Mouse (Mus musculus) heart, postnatal 10 days (tissue): ENCODE measurements around the gene Taar4. TPM values are rescaled to one million over a fixed set of nuclear protein-coding genes. Genes with fewer than 3 reads are reported as not detected.

Experiments
- DNase-seq, 2 experiments: peaks; one replicate each; pipeline ENCODE4 v3.0.0; 2021
- intact Hi-C: fragments of 180-260 bp; cut with DNase I; formaldehyde crosslinking; loops from one replicate; pipeline ENCODE4 v1.15.1; 2025
- total RNA-seq, 2 experiments: library from RNA; stranded (reverse); gene quantifications; 2 replicates each; pipeline ENCODE4 v1.2.3; 2021

Gene Taar4
- not detected for total RNA-seq

DNA sequence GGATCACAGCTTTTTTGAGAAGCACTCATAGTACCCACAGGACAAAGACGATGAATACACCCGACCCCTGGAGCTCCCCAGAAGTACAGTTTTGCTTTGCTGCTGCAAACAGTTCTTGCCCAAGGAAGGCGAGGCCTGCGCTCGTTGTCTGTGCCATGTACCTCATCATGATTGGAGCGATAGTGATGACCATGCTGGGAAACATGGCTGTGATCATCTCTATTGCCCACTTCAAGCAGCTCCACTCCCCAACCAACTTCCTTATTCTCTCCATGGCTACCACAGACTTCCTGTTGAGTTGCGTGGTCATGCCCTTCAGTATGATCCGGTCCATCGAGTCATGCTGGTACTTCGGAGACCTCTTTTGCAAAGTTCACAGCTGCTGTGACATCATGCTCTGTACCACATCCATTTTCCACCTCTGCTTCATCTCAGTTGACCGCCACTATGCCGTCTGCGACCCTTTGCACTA lies at the start of gene Taar4:
Taar4 (plus strand) TSS at position 51 of the 472 bp plus-strand sequence.
- intact Hi-C loops: no loop called here
- no peak for DNase-seq

DNA sequence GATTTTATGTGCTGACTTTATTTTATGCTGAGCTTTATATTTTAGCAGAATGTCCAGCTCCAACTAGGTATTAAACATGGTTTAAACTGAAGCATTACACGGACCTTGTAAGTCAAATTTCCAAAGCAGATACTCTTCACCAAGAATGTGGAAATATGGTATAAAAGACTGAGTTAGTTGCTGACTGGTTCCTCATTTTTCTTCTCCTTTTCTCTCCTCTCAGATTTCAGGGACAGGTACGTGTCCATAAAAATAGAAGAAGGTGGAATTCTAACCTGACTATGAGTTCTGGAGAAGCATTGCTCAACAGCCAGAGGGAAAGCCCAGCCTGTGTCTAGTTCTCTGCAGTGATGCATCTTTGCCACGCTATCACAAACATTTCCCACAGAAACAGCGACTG lies 40.2 kb upstream of the Taar4 start, which contains the start of gene Taar1:
Taar1 (plus strand) TSS at position 301 of the 400 bp plus-strand sequence.
- intact Hi-C loops: no loop called here

DNA sequence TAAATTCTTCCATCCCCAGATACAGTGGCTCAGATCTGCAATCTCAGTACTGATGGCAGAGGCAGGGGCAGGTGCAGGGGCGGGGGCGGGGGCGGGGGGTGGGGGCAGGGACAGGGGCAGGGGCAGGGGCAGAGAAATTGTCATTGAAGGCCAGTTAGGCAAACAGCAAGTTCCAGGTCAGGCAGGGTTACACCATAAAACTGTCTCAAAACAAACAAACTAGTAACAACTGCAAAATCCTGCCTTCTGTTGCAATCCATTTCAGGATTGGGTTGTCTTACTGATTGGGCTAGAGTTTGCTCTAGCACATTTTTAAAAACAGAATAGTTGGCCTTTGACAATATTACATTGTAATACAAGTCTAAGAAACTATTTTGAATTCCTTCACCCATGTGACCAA lies 37.8 kb upstream of the Taar4 start:
- intact Hi-C loops: no loop called here
- no peak for DNase-seq

More for the DNA sequence above, 40.2 kb upstream of the Taar4 start, which contains the start of gene Taar1:
- no peak for DNase-seq

DNA sequence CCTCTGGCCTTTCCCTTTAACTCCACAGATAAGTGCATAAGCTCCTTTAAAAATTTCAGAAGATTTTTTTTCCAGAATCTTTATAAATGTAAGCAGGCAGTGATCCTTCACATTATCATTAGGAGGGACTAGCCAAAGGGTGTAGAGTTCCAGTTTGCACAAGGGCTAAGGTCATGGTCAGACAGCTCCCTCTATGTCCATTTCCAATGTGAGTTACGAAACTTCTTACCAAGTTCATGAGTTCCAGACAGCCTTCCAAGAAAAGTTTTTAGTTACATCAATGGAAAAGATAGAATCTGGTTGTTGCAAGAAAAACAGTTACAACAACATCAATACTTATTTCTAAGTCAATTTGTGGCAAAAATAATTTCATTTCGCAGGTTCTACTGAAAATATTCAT lies 36.4 kb upstream of the Taar4 start:
- intact Hi-C loops: no loop called here
- DNase-seq: no peak

GRCm38 (mm10) chr10:23937613-23938012 lies 22.7 kb upstream of the Taar4 start:
- intact Hi-C loops: no loop called here

DNA sequence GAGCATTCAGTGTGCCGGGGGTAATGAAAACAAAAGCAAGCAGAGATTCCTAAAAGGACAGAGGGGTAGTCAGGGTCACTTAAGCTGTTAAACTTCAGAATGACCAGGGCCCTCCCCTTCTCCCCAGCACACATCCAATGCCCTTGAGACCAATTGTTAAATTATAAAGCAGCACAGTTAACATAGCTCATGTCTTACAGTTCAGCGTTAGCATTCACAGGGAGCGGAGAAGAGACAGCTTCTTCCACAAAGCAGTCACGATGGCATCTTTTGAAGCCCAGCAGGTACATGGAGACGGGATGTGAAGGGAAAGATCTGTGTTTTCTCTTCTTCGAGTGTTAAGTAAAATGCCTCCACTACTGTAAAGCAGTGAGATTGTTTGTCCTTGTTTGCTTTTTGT lies 22.0 kb upstream of the Taar4 start, which contains the start of gene Taar2:
Taar2 (plus strand) TSS at position 261 of the 400 bp plus-strand sequence.
- no peak for DNase-seq
- intact Hi-C loops: no loop called here

More at GRCm38 (mm10) chr10:23937613-23938012, 22.7 kb upstream of the Taar4 start:
- no peak for DNase-seq

DNA sequence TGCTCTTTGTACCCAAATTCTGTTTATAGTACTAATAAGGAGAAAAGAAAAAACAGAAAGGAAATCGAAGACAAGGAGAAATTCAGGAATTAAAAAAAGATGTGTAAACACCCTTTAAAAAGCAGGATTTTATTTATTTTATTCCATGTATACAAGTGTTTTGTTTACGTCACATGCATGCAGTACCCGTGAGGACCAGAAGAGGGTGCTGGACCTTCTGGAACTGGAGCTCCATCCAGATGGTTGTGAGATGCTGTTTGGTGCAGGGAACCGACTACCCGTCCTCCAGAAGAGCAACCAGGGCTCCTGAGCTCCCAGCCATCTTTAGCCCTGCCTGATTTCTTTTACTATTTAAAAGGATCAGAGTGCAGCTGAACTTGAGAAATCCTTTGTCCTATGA lies 17.8 kb upstream of the Taar4 start:
- intact Hi-C loops: no loop called here
- DNase-seq: no peak

DNA sequence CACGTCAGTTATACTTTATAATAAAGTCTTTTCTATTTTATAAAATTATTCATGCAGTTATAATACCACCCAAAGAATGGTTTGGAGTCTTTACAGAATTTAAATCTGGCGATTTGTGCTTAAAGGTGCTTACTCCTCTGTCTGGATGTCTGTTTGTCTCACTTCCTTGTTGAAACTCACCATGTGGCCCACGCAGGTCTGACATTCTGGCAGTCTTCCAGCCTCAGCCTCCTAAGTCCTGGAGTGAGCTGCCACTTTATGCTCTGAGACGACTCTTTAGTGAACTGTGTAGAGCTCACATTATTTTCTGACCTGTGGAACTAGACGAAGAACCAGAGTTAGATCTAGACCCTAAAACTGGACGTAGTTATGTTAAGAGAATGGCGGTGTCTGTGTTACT lies 12.3 kb upstream of the Taar4 start:
- no peak for DNase-seq
- intact Hi-C loops: no loop called here

DNA sequence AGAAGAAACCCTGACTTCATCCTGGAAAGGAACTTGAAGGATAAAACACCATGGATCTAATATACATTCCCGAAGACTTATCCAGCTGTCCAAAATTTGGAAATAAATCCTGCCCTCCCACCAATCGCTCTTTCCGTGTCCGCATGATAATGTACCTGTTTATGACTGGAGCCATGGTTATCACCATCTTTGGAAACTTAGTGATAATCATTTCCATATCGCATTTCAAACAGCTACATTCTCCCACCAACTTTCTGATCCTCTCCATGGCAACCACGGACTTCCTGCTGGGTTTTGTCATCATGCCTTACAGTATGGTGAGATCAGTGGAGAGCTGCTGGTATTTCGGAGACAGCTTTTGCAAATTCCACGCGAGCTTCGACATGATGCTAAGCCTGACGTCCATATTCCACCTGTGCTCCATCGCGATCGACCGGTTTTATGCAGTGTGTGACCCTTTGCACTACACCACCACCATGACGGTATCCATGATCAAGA lies 10.7 kb upstream of the Taar4 start, which contains the start of gene Taar3:
Taar3 (plus strand) TSS at position 51 of the 498 bp plus-strand sequence.
- DNase-seq: no peak
- intact Hi-C loops: no loop called here

DNA sequence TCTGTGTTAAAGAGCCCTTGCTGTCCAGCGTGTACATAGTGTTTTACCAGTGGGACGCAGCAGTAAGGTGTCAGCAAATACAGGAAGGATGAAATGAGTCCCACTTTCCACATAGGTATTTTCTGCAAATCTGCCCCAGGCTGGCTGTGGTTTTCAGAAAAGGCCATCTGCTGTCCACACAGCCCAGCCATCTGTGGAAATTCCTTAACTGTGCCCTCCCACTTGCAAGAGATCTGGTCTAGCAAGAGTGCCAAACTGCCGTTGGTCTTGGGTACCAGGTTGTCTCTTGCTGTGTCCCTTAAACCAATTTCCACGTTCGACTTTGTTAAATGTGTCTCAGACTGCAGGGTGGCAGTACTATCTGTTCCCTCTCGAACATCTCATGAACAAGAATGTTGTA lies 8.6 kb upstream of the Taar4 start:
- no peak for DNase-seq
- intact Hi-C loops: no loop called here

- no peak for DNase-seq
- intact Hi-C loops: no loop called here
Observed at GRCm38 (mm10) chr10:23959071-23959470, 1.2 kb upstream of the Taar4 start.

DNA sequence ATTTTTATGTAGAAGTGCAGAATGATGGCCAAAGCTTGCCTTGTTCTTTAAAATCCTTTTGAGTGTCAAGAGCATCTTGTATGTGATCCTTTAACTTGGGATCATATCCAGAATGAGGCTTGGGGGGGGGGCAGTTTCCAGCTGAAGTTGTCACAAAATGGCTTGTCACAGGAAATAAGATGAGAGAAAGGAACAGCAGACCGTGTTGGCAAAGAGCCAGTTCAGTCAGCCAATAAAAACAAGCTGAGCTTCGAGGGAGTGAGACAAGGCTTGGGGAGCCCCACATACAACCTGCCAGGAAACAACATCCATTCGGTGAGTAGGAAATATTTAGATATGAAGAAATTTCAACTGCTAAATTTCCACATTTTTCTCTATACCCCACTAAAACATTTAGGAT lies 3.1 kb downstream of the Taar4 start:
- peak; percentile 14 to 35 for DNase-seq

DNA sequence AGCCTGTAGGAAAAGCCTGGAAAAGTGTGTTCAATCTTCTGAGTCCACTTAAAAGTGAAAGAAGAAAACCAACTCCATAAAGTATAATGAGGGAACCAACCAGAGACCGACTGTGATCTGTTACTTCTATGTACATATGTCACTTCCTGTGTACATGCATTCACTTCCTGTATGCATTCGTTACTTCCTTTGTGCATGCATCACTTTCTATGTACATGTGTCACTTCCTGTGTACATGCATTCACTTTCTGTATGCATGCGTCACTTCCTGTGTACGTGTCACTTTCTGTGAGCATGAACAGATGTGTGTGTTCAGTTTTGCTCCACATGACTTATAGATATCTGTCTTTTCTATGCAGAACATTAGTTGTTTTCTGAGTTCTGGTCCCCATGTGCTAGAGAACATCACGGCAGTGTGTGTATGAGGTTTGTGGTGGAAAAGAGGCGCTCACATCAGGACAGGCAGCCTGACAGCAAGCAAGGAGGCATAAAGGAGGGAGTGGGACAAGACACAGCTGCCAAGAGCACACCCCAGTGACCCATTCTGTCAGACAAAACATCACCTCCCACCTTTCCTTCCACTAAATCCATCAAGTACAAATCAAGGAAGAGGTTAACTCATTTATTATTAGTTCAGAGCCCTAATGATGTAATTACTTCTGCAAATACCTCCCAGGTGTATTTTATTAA lies 4.8 kb downstream of the Taar4 start:
- intact Hi-C loops: no loop called here
- DNase-seq: no peak

More for the DNA sequence above, 3.1 kb downstream of the Taar4 start:
- intact Hi-C loops: no loop called here

DNA sequence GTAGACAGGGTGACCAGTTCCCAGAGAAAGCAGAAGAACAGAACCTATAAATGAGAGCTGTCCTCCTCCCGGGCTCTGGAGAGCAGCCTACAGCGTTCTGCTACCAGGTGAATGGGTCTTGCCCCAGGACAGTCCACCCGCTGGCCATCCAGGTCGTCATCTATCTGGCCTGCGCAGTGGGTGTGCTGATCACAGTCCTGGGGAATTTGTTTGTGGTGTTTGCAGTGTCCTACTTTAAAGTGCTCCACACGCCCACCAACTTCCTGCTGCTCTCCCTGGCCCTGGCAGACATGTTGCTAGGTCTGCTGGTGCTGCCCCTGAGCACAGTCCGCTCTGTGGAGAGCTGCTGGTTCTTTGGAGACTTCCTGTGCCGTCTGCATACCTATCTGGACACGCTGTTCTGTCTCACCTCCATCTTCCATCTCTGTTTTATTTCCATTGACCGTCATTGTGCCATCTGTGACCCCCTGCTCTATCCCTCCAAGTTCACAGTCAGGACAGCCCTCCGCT lies 10.4 kb downstream of the Taar4 start, which contains the start of gene Taar5:
Taar5 (plus strand) TSS at position 51 of the 510 bp plus-strand sequence.
- intact Hi-C loops: no loop called here
- no peak for DNase-seq

- intact Hi-C loops: no loop called here
- DNase-seq: no peak
Observed at GRCm38 (mm10) chr10:23971256-23971655, 11.0 kb downstream of the Taar4 start.

DNA sequence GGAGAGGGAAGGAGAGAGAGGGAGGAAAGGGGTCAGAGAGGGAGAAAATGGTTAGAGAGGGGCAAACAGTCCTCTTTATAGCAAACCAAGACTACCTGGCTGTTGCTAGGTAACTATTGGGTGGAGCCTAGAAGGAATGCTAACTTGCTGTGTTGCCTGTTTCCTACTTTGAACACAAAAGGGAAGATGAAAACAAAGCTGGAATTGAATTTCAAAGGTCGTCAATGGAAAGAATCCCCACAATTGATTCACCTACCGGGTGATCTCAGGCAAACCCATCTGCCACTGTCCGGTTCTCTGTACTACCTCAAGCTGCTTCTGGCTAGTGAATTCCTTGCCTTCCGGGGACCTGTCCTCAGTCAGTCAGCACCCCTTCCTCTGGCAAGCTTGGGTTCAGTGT lies 17.7 kb downstream of the Taar4 start:
- intact Hi-C loops: loop anchor here (2.0 to 5.0 kb wide), 3 partner anchors 133 to 161 kb away; no protein-coding TSS in a partner anchor
- DNase-seq: no peak

DNA sequence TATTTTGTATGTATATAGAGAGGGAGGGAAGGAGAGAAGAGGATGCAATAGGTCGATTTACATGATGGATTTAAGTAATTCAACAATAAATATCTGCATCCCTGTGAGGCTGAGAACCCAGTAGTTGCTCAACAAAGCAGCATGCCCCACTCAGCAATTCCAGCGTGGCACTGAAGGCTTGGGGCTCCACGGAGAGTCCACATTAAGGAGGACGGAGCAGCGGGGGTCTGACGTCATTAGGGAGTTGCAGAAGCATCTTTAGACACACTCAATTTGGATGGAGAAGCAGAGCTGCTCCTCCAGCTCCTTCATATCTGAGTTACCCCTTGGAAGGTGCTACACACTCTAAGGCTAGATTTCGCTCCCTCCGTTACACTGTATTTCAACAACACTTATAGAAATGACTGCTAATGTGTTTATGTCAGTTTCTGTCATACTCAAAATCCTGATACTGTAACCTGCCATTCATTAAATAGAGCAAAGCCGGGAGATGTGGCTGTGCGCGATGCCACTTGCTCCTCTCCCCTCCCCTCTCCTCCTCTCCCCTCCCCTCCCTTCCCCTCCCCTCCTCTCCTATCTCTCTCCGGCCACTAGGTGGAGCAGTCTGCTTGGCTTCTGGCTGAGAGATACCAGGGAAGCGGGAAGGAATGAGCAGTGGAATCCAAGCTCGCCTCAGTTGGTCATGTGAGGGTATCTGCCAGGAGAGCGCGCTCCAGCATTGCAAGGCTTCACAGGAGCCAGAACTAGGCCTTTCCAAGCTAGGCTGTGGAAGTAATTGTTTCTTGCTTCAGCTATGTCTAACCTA lies 18.8 kb downstream of the Taar4 start:
- intact Hi-C loops: loop anchor here (1.0 to 5.0 kb wide), 4 partner anchors 101 to 162 kb away; no protein-coding TSS in a partner anchor
- peak; percentile 75 to 87 for DNase-seq

GRCm38 (mm10) chr10:23985546-23985945 lies 25.3 kb downstream of the Taar4 start, which contains the start of gene Taar6:
Taar6 (minus strand) TSS chr10:23985646.
- no peak for DNase-seq
- intact Hi-C loops: no loop called here

- intact Hi-C loops: no loop called here
- DNase-seq: no peak
Observed at GRCm38 (mm10) chr10:23986419-23986818, 26.1 kb downstream of the Taar4 start.

DNA sequence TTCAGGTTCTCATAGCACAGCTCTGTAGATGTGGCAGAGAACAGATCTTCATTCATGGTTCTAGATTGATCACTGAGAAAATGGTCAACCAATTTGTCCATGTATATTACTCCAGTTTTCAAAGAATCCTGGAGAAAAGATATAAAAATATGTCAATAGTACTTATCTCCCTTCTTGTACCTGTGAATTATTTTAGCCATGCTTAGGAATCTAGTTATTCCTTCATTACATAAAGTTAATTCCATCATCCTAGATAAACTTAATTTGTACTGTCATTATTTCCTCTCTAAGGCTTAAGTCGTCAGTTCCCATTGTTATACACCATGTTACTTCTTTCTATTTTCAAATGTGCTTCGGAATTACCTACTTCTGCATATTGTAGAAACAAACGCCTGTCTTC lies 33.1 kb downstream of the Taar4 start, which contains the start of gene Taar7a:
Taar7a (minus strand) TSS at position 101 of the 400 bp plus-strand sequence.
- intact Hi-C loops: no loop called here
- DNase-seq: no peak

DNA sequence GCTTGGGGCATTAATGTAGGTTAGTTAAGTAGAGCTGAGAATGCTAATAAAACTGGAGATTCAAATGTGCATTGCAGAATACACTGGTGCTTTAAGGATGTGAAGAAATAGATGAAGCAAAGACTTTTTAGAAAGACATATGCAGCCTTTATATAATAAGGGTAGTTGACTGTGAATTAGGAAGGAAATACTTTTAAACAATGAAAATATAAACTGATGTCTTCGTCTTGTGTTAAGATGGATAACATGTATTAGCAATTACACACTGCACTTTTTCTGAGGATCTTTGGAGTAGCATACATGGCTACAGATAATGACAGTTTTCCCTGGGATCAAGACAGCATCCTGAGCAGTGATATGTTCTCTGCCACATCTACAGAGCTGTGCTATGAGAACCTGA lies 39.3 kb downstream of the Taar4 start, which contains the start of gene Taar7b:
Taar7b (plus strand) TSS at position 301 of the 400 bp plus-strand sequence.
- DNase-seq: no peak
- intact Hi-C loops: no loop called here
